Mouse (Mus musculus): ENCODE results near the gene Klhl42. TPM values are rescaled to one million over a fixed set of nuclear protein-coding genes. Genes with fewer than 3 reads are reported as not detected.
A peak's percentile ranks its signal among the peaks of the same experiment; 100 is the strongest.

Klhl42 gene
- polyA plus RNA-seq, 1 experiment from 2014 or later = 7.7 TPM

DNA sequence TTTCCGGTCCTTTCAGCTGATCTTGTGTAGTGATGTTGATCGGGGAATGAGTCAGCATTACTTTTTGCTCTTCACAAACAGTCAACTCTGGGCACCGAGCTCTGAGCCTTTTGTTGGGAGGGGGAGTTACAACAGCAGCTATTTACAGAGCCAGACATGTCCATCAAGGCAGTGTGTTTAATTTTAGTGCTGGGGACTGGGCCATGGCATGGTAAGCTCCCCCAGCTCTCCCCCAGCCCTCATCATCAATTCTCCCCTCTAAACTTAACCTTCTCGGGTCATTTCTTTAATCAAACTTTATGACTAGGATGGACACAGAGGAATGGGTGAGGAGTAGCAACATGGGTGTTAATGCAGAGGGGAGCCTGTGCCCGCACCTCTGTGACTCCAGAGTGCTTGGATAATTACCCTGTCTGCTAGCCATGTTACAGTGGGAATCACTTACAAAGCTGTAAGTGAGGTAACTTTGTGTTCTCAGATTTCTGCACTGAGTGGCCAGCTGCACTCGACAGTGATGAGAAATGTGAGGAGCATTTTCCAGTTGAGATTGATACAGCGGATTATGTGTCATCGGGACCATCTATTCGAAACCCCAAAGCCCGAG lies 35.7 kb upstream of the Klhl42 start:
- Histone ChIP-seq H3K36me3 (ENCODE audit: control insufficient read depth, insufficient read depth, low read length) (peaks cover 22% of the 10 kb centered on the region), H3K4me1 (ENCODE audit: control insufficient read depth, insufficient read depth, low read length) (no peaks in the 10 kb centered on the region), H3K27ac (ENCODE audit: low read length) (no peak overlapping the region), H3K4me2 (ENCODE audit: low read length) (no peak overlapping the region), H3K4me3 (ENCODE audit: low read depth, low read length) (no peak overlapping the region), H3K27me3 (ENCODE audit: control insufficient read depth, insufficient read depth, low read depth, low read length) (no peaks in the 10 kb centered on the region), H3K9ac (ENCODE audit: low read depth, low read length) (no peak overlapping the region), H3K9me3 (replicated peaks; ENCODE audit: control insufficient read depth, low read length, poor library complexity, severe bottlenecking) (no peaks in the 10 kb centered on the region)
- 92% methylated on average over 10 of the region's 10 CpGs for WGBS
- no peak for ATAC-seq

DNA sequence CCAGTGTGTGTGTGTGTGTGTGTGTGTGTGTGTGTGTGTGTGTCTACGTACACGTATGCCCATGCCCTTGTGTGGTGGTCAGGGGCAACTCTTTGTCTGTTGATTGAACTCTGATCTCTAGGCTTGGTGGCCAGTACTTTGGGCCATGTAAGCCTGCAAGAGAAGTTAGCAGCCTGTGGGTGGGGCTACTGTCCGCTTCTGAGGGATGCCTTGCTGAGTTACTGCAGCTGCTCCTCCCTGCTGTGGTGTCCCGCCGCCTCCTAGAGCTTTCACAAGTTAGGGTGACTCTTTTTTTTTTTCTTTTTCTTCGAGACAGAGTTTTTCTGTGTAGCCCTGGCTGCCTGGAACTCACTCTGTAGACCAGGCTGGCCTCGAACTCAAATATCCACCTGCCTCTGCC lies 31.9 kb upstream of the Klhl42 start:
- no peak overlapping the region for H3K4me3 ChIP-seq (ENCODE audit: low read depth, low read length)
- H3K4me1 ChIP-seq (ENCODE audit: control insufficient read depth, insufficient read depth, low read length) = no peaks in the 10 kb centered on the region
- H3K9me3 ChIP-seq (replicated peaks; ENCODE audit: control insufficient read depth, low read length, poor library complexity, severe bottlenecking) = no peaks in the 10 kb centered on the region
- no peak overlapping the region for H3K27ac ChIP-seq (ENCODE audit: low read length)
- no peak overlapping the region for H3K4me2 ChIP-seq (ENCODE audit: low read length)
- H3K36me3 ChIP-seq (ENCODE audit: control insufficient read depth, insufficient read depth, low read length) = peaks cover 18% of the 10 kb centered on the region
- WGBS = 73% methylated on average over 7 of the region's 7 CpGs
- ATAC-seq = no peak
- H3K9ac ChIP-seq (ENCODE audit: low read depth, low read length) = no peak overlapping the region
- H3K27me3 ChIP-seq (ENCODE audit: control insufficient read depth, insufficient read depth, low read depth, low read length) = no peaks in the 10 kb centered on the region

DNA sequence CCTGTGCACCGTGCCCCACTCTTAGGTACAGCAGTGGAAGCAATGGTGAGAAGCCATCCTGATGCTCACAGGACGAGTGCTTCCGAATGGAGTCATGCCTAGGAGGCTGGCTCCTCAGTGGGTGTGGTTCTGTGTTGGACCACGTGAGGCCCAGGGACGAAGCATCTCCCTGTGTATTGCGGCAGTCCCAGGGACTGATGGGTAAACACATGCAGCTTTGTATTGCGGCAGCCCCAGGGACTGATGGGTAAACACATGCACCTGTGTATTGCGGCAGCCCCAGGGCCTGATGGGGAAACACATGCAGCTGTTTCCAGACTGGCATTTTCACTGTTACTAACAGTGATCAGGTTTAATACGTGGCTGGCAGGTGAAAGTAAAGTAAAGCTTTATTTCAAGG lies 29.5 kb upstream of the Klhl42 start:
- H3K4me3 ChIP-seq (ENCODE audit: low read depth, low read length) = no peak overlapping the region
- 79% methylated on average over 9 of the region's 9 CpGs for WGBS
- H3K27me3 ChIP-seq (ENCODE audit: control insufficient read depth, insufficient read depth, low read depth, low read length) = no peaks in the 10 kb centered on the region
- no peaks in the 10 kb centered on the region for H3K4me1 ChIP-seq (ENCODE audit: control insufficient read depth, insufficient read depth, low read length)
- H3K27ac ChIP-seq (ENCODE audit: low read length) = no peak overlapping the region
- peaks cover 10% of the 10 kb centered on the region for H3K36me3 ChIP-seq (ENCODE audit: control insufficient read depth, insufficient read depth, low read length)
- H3K9me3 ChIP-seq (replicated peaks; ENCODE audit: control insufficient read depth, low read length, poor library complexity, severe bottlenecking) = no peaks in the 10 kb centered on the region
- H3K9ac ChIP-seq (ENCODE audit: low read depth, low read length) = no peak overlapping the region
- no peak overlapping the region for H3K4me2 ChIP-seq (ENCODE audit: low read length)
- peak; percentile 48; the same call in 1 of the 2 replicates for ATAC-seq

DNA sequence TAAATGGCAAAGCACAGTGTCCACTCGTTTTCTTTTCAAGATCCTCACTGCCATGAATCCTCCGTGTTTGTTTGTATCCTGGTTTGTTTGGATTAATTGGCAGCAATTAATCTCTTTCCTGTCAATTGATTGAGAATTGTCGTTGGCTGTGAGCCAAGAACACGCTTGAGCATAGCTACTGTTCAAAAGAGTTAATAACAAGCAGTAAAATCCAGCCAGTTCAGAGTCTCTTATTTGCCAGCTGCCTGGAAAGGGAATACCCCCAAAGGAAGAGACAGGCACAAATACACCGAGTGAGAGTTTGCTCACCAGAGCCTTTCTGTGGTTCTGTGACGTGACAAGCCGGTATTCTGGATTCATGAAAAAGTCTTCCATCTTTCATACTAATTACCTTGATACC lies 29.1 kb upstream of the Klhl42 start:
- no peaks in the 10 kb centered on the region for H3K4me1 ChIP-seq (ENCODE audit: control insufficient read depth, insufficient read depth, low read length)
- WGBS = 77% methylated on average over 7 of the region's 7 CpGs
- no peaks in the 10 kb centered on the region for H3K9me3 ChIP-seq (replicated peaks; ENCODE audit: control insufficient read depth, low read length, poor library complexity, severe bottlenecking)
- no peak overlapping the region for H3K9ac ChIP-seq (ENCODE audit: low read depth, low read length)
- H3K4me2 ChIP-seq (ENCODE audit: low read length) = no peak overlapping the region
- H3K27me3 ChIP-seq (ENCODE audit: control insufficient read depth, insufficient read depth, low read depth, low read length) = no peaks in the 10 kb centered on the region
- peaks cover 12% of the 10 kb centered on the region for H3K36me3 ChIP-seq (ENCODE audit: control insufficient read depth, insufficient read depth, low read length)
- ATAC-seq = no peak
- no peak overlapping the region for H3K4me3 ChIP-seq (ENCODE audit: low read depth, low read length)
- no peak overlapping the region for H3K27ac ChIP-seq (ENCODE audit: low read length)

DNA sequence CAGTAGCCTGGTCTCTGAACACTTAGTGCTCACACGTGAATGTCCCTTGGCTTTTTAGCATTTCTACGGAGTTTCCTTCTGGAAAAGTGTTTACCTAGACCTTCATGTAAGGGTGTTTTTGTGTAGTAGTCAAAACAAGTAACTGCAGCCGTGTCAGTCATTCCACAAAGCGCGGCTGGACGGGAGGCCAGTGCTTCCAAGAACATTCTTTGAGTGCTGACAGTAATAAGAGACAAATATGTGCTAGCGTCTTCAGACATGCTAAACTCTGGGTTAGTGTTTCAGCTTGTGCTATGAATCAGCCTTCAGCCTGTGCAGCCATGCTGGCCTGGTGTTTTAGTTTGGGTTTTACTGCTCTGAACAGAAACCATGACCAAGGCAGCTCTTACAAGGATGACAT lies 28.5 kb upstream of the Klhl42 start:
- Histone ChIP-seq H3K27me3 (ENCODE audit: control insufficient read depth, insufficient read depth, low read depth, low read length) (no peaks in the 10 kb centered on the region), H3K9ac (ENCODE audit: low read depth, low read length) (no peak overlapping the region), H3K36me3 (ENCODE audit: control insufficient read depth, insufficient read depth, low read length) (peaks cover 13% of the 10 kb centered on the region), H3K4me2 (ENCODE audit: low read length) (no peak overlapping the region), H3K27ac (ENCODE audit: low read length) (no peak overlapping the region), H3K9me3 (replicated peaks; ENCODE audit: control insufficient read depth, low read length, poor library complexity, severe bottlenecking) (no peaks in the 10 kb centered on the region), H3K4me3 (ENCODE audit: low read depth, low read length) (no peak overlapping the region), H3K4me1 (ENCODE audit: control insufficient read depth, insufficient read depth, low read length) (no peaks in the 10 kb centered on the region)
- no peak for ATAC-seq
- WGBS = 93% methylated on average over 7 of the region's 7 CpGs

DNA sequence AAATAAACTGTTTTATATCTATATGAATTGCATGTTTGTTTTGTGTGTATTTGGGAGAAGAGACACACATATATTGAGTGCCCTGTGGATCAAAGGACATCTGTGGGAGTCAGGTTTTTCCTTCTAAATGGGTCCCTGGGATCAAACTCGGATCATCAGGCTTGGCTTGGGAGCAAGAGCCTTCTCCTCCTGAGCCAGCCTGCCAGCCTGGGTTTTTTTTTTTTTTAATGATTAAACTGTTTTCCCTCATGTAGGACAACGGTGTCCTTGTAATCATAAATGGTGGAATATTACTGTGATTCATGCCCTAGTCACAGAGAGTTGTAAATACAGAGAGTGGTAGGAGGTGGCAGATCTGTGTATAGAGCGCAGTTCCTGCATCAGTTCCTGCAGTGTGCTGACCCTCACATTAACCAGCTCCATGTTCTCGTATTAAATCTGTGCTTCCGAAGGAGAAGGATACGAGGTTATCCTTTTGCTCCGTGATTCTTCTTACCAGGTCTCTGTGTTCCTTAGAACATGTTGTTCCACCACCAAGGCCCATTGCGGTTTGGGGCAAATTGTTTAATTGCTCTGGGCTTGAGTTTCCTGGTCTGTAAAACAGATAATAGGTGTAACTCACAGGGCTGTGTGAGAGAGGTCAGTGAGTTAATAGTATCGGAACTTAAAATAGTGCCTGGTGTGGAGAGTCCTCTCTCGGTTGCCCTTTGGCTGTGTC lies 26.8 kb upstream of the Klhl42 start:
- 96% methylated on average over 10 of the region's 10 CpGs for WGBS
- Histone ChIP-seq H3K4me2 (ENCODE audit: low read length) (no peak overlapping the region), H3K27me3 (ENCODE audit: control insufficient read depth, insufficient read depth, low read depth, low read length) (no peaks in the 10 kb centered on the region), H3K9ac (ENCODE audit: low read depth, low read length) (no peak overlapping the region), H3K4me3 (ENCODE audit: low read depth, low read length) (no peak overlapping the region), H3K27ac (ENCODE audit: low read length) (no peak overlapping the region), H3K9me3 (replicated peaks; ENCODE audit: control insufficient read depth, low read length, poor library complexity, severe bottlenecking) (no peaks in the 10 kb centered on the region), H3K4me1 (ENCODE audit: control insufficient read depth, insufficient read depth, low read length) (no peaks in the 10 kb centered on the region), H3K36me3 (ENCODE audit: control insufficient read depth, insufficient read depth, low read length) (peaks cover 14% of the 10 kb centered on the region)
- ATAC-seq = no peak

DNA sequence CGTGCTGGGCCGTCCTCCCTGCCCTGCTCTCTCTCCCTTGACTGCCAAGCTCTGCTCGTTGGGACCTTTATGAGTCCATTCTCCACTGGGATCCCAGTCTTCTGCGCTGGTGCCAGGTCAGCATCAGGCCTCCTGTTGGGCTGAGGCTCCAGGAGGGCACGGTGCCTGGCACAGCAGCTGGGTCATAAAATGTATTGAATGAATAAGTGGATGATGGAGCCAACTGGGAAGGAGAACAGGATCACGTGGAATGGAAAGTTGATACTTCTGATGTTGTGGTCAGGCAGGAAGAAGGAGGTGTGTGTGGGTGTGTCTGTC lies 26.3 kb upstream of the Klhl42 start:
- Histone ChIP-seq H3K36me3 (ENCODE audit: control insufficient read depth, insufficient read depth, low read length) (peaks cover 14% of the 10 kb centered on the region), H3K9ac (ENCODE audit: low read depth, low read length) (no peak overlapping the region), H3K4me2 (ENCODE audit: low read length) (no peak overlapping the region), H3K4me1 (ENCODE audit: control insufficient read depth, insufficient read depth, low read length) (no peaks in the 10 kb centered on the region), H3K4me3 (ENCODE audit: low read depth, low read length) (no peak overlapping the region), H3K27me3 (ENCODE audit: control insufficient read depth, insufficient read depth, low read depth, low read length) (no peaks in the 10 kb centered on the region), H3K27ac (ENCODE audit: low read length) (no peak overlapping the region), H3K9me3 (replicated peaks; ENCODE audit: control insufficient read depth, low read length, poor library complexity, severe bottlenecking) (no peaks in the 10 kb centered on the region)
- ATAC-seq = no peak
- WGBS = 96% methylated on average over 6 of the region's 6 CpGs

DNA sequence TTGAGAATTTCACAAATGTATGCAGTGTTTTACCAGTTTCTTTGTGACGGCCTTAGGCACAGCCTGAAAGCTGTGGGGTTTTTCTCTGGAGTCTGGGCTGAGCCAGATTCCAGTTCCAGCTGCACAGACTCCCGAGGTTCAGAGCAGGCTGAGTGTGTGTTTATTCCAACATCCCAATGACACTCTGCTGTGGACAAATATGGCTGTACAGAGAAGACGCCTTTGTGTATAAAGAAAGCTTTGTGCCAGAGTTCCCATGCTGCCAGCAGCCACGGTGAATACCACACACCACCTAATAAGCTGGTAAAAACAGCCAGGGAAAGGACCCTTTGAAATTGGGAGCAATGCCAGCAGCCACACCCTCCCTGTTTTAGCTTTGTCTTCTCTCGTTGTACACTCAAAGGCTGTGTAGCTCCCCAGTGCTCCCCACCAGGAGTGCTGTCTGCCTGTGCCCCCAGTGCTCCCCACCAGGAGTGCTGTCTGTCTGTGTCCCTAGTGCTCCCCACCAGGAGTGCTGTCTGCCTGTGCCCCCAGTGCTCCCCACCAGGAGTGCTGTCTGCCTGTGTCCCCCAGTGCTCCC lies 15.3 kb upstream of the Klhl42 start:
- ATAC-seq = 0 out of 2 replicates have a peak, but pooled peaks have one; percentile 39
- H3K4me1 ChIP-seq (ENCODE audit: control insufficient read depth, insufficient read depth, low read length) = no peaks in the 10 kb centered on the region
- H3K27me3 ChIP-seq (ENCODE audit: control insufficient read depth, insufficient read depth, low read depth, low read length) = no peaks in the 10 kb centered on the region
- no peak overlapping the region for H3K9ac ChIP-seq (ENCODE audit: low read depth, low read length)
- H3K9me3 ChIP-seq (replicated peaks; ENCODE audit: control insufficient read depth, low read length, poor library complexity, severe bottlenecking) = no peaks in the 10 kb centered on the region
- 48% methylated on average over 5 of the region's 5 CpGs for WGBS
- H3K27ac ChIP-seq (ENCODE audit: low read length) = 0 out of 2 replicates have a peak overlapping the region, but pooled peaks have one; percentile 29
- no peak overlapping the region for H3K4me3 ChIP-seq (ENCODE audit: low read depth, low read length)
- no peak overlapping the region for H3K4me2 ChIP-seq (ENCODE audit: low read length)
- peaks cover 6% of the 10 kb centered on the region; the same call in 1 of the 2 replicates for H3K36me3 ChIP-seq (ENCODE audit: control insufficient read depth, insufficient read depth, low read length)

DNA sequence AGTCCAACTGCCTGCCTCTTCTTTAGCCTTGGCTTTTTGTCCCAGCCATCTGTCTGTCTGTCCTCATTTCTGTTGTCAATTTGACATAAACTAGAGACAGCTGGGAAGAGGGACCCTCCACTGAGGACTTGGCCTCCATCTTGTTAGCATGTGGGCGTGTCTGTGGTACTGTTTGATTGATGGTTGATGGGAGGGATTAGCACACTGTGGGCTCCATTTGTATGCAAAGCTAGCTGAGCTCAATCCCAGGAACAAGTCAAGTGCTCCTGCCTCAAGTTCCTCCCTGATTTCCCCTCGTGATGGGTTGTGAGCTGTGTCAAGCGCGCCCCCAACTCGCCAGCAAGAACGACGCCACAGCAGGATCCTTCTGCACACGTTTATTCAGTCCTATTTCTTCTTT lies 14.3 kb upstream of the Klhl42 start:
- Histone ChIP-seq H3K27me3 (ENCODE audit: control insufficient read depth, insufficient read depth, low read depth, low read length) (no peaks in the 10 kb centered on the region), H3K27ac (ENCODE audit: low read length) (no peak overlapping the region), H3K36me3 (ENCODE audit: control insufficient read depth, insufficient read depth, low read length) (0 out of 2 replicates have a peak, but pooled peaks cover 2% of the 10 kb centered on the region), H3K9me3 (replicated peaks; ENCODE audit: control insufficient read depth, low read length, poor library complexity, severe bottlenecking) (no peaks in the 10 kb centered on the region), H3K4me3 (ENCODE audit: low read depth, low read length) (no peak overlapping the region), H3K4me2 (ENCODE audit: low read length) (no peak overlapping the region), H3K9ac (ENCODE audit: low read depth, low read length) (no peak overlapping the region), H3K4me1 (ENCODE audit: control insufficient read depth, insufficient read depth, low read length) (no peaks in the 10 kb centered on the region)
- 77% methylated on average over 8 of the region's 8 CpGs for WGBS
- ATAC-seq = no peak
